Mouse (Mus musculus): ENCODE results near the gene Ccn1. TPM values are rescaled to one million over a fixed set of nuclear protein-coding genes. Genes with fewer than 3 reads are reported as not detected.
A peak's percentile ranks its signal among the peaks of the same experiment; 100 is the strongest.

Gene Ccn1
- total RNA-seq, 2 experiments from 2014 or later = 20.8 to 52.2 TPM

DNA sequence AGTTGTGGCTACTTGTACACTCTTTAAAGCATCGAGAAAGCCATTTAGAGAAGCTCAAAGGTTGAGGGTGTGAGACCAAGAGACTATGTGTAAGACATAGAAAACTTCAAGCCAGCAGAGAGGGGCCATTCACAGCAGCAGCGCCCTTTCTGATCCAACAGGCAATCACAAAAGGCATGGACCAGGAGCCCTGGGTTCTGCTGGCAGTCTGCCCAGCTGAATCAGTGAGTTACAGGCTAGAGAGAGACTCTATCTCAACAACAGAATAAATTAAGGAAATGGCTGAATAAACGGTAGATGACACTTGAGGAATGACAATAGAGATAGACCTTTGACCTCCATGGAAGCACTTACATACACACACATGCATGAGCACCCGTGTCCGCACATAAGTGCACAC lies 21.1 kb downstream of the Ccn1 start:
- H3K27ac ChIP-seq = no peak overlapping the region
- intact Hi-C loops (cut with DNase I) = no loop called here

DNA sequence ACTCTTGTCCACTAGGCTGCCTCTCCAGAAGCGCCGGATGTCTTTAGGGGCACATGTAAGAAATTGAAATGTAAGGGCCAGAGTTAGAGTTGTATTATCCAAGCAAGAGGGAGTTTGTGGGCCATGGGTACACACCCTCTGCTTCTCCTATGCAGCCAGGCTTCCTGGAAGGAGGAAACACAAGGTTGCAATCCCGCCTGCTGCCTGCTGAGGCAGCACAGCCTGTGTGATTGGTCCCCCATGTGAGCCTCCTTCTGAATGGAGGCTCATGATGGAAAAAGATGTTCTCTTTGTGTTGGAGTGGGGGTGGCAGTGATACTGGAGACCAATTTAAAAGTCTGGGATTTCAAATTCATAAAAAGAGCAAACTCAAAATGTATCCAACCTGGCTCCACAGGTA lies 22.0 kb downstream of the Ccn1 start:
- DNase-seq = peak; percentile 45
- no peak overlapping the region for H3K4me3 ChIP-seq
- intact Hi-C loops (cut with DNase I) = no loop called here
- H3K27ac ChIP-seq = no peak overlapping the region
- TF ChIP-seq CTCF (IDR thresholded peaks at IDR 0.05) = peak; percentile 64

More for the DNA sequence above, 21.1 kb downstream of the Ccn1 start:
- no peak overlapping the region for H3K4me3 ChIP-seq
- no peak for DNase-seq
- TF ChIP-seq CTCF (IDR thresholded peaks at IDR 0.05) = no peak

DNA sequence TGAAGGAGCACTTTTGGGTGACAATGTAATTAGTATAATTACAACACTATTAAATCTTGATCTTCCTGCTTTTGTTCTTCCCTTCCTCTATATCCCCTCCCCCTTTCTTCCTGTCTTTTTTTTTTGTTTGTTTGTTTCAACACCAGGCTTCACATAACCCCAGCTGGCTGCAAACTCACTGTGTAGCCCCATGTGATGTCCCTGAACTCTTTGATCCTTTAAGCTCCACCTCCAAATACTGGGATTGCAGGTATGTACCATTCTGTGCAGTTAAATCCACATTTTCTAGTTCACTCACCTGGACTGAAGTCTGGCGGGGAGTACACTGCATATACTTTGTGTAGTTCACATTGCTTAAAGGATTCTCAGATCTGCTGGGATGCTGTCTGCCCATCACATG lies 23.7 kb downstream of the Ccn1 start:
- H3K4me3 ChIP-seq = no peak overlapping the region
- intact Hi-C loops (cut with DNase I) = no loop called here

DNA sequence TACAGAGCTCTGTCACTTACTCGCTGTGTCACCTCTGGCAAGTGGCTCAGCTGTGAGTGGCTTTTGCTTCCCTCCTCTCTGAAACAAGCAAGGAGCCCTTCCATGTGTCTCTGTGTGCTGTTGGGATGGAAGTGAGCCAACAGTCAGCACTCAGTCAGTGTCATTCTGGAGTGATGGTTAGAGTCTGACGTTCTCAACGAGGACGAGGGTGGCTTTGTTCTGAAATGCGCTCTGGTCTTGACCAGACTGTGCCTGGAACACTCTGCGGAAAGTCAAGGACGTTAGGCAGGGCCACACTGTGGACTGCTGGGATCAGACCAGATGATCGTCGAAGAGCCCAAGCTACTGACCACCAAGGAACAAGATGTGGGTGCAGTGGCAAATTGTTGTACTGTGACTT lies 24.2 kb downstream of the Ccn1 start:
- intact Hi-C loops (cut with DNase I) = no loop called here
- H3K27ac ChIP-seq = no peak overlapping the region
- no peak for TF ChIP-seq CTCF (IDR thresholded peaks at IDR 0.05)
- DNase-seq = no peak
- no peak overlapping the region for H3K4me3 ChIP-seq

More for the DNA sequence above, 23.7 kb downstream of the Ccn1 start:
- DNase-seq = no peak
- H3K27ac ChIP-seq = no peak overlapping the region
- TF ChIP-seq CTCF (IDR thresholded peaks at IDR 0.05) = no peak

DNA sequence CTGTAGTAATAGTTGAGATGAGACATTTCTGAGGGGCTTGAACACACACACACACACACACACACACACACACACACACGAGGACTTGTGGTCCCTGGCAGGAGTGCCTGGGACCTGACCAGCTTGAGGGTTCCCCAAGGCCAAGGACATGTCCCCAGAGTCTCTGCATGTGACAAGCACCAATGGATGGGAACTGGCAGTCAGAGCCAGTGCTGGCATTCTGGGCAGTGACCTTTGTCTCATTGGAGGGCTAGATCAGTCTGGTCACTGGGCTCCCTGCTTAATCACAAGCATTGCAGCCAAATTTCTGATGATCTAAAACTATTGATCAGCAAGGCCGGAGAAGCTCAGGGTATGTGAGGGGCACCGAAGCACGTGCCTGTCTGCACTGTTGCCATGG lies 25.0 kb downstream of the Ccn1 start:
- no peak overlapping the region for H3K4me3 ChIP-seq
- H3K27ac ChIP-seq = no peak overlapping the region
- no peak for TF ChIP-seq CTCF (IDR thresholded peaks at IDR 0.05)
- intact Hi-C loops (cut with DNase I) = no loop called here
- DNase-seq = no peak

DNA sequence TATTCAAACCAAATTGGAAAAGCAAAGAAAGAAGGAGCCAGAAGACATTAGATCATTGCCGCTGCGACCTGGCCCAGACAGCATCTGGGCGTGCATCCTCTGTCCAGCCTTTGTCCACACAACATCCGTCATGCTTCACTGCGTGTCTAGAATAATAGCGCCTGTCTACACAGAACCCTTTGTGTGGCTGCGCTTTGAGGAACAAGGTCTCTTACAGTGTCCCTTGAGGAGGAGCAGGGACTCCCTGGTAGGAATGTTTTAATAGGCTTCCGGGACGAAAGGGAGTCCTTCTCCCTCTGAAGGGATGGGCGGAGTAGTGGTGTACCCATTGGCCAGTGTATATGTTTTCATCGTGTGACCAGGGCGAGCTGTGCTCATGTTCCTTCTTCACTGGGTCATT lies 26.7 kb downstream of the Ccn1 start:
- intact Hi-C loops (cut with DNase I) = no loop called here
- H3K4me3 ChIP-seq = no peak overlapping the region
- no peak for TF ChIP-seq CTCF (IDR thresholded peaks at IDR 0.05)
- no peak overlapping the region for H3K27ac ChIP-seq
- DNase-seq = no peak

GRCm38 (mm10) chr3:145621209-145621608 lies 28.6 kb downstream of the Ccn1 start:
- TF ChIP-seq CTCF (IDR thresholded peaks at IDR 0.05) = no peak
- intact Hi-C loops (cut with DNase I) = no loop called here

DNA sequence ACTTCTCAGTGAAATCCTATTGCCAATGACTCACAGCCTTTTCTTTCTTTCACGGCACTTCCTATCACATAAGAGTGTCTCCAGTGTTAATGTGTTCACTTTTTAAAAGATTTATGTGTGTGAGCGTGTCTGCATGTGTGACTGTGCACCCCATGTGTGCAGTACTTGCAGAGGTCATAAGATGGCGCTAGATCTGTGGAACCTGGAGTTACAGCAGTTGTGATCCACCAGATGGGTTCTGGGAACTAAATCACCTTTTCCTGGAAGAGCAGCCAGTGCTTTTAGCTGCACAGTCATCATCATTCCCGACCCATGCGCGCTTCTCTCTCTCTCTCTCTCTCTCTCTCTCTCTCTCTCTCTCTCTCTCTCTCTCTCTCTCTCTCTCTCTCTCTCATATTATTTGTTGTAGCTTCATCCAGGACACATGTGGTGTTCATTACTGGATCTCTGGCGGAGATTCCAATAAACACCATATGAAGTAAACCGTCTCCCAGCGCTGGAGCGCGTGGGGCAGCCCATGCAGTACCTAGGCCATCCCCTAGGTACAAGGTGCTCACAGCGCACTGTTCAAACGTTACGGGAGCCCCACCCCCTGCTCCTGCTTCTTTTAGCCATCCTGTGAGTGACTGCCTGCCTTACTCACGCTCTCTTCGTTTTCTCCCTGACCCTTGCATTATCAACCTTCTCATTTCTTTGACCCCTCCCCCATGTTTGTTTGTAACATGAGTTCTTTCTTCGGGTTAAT lies 30.0 kb downstream of the Ccn1 start:
- intact Hi-C loops (cut with DNase I) = no loop called here

More at GRCm38 (mm10) chr3:145621209-145621608, 28.6 kb downstream of the Ccn1 start:
- no peak overlapping the region for H3K4me3 ChIP-seq
- no peak for DNase-seq
- H3K27ac ChIP-seq = no peak overlapping the region

GRCm38 (mm10) chr3:145618299-145618698 lies 31.5 kb downstream of the Ccn1 start:
- intact Hi-C loops (cut with DNase I) = no loop called here
- no peak overlapping the region for H3K27ac ChIP-seq
- no peak for DNase-seq
- no peak overlapping the region for H3K4me3 ChIP-seq
- no peak for TF ChIP-seq CTCF (IDR thresholded peaks at IDR 0.05)

More for the DNA sequence above, 30.0 kb downstream of the Ccn1 start:
- TF ChIP-seq CTCF (IDR thresholded peaks at IDR 0.05) = no peak
- H3K4me3 ChIP-seq = no peak overlapping the region
- H3K27ac ChIP-seq = no peak overlapping the region
- DNase-seq = no peak

DNA sequence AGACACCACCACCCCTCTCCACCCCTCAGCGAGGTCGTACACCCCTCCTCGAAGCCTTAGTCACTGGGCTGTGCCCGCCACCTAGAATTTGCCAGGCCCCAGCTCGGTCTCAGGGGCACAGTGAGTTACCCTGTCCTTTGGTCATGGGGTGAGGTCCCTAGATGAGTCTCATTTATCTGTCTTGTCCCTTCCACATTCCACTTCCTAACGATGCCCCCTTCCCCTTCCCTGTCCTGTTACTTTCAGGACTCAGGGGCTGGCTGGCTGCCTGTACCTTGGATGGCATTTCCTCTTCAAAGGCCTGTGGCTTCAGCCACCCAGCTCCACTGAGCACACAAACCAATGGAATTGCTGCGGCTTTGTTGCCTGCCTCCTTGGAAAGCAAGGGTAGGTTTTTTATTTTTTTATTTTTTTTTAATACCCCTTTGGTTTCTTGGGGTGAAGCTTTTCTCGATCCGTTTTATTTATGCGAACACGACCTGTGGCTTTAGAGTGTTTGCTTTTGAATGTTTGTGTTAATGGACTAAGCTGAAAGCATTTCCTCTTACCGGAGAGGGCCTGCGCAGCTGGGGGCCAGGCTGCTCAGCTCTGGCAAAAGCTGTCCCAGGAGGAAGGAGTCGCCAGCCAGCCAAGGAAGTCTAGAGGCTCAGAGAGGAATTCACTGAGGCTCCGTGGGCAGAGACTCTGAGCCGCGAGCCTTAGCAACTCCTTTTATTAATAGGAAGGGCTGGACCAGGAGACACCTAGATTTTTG lies 35.2 kb downstream of the Ccn1 start:
- intact Hi-C loops (cut with DNase I) = no loop called here
- Histone ChIP-seq H3K4me3 (peak overlapping the region; percentile 38), H3K27ac (peak overlapping the region; percentile 46)
- no peak for TF ChIP-seq CTCF (IDR thresholded peaks at IDR 0.05)
- peak; percentile 52 for DNase-seq

DNA sequence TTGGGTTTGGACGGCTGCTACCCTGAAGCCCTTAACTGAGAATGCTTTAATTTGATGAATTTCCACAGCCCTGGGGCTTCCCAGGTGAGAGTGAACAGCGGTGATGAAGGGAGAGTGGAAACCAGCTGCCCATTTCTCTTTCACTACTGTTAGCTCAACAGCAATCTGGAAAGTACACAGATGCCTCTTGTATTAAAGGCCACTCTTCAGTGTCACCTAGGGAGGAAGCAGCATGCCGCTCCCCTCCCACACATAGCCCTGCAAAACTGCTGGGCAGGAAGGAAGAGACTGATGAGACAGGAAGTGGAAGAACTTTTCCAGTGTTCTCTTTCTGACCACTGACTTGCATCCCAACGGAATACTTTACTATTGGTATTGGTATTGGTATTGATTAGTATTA lies 36.5 kb downstream of the Ccn1 start:
- intact Hi-C loops (cut with DNase I) = no loop called here

DNA sequence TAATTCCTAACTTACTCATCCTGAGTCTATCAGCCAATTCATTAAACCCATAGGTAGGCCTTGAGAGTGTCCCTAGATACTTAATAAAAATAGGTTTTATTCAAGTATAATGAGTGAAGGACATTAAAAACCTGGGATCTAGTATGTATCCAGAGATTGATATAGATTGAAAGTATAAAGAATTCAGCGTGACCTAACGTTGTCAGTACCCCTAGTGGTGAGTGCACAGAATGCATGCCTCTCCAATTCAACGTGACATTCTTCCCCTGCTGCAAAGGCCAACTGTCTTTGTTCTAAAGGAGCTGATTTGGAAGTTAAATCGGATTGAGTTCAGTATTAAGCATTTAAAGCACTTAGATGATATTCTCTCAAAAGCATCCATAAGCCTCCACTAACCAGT lies 37.1 kb downstream of the Ccn1 start:
- TF ChIP-seq CTCF (IDR thresholded peaks at IDR 0.05) = peak; percentile 66
- Histone ChIP-seq H3K4me3 (no peak overlapping the region), H3K27ac (no peak overlapping the region)
- intact Hi-C loops (cut with DNase I) = no loop called here
- DNase-seq = no peak

More for the DNA sequence above, 36.5 kb downstream of the Ccn1 start:
- TF ChIP-seq CTCF (IDR thresholded peaks at IDR 0.05) = no peak
- no peak for DNase-seq
- Histone ChIP-seq H3K27ac (no peak overlapping the region), H3K4me3 (no peak overlapping the region)

- Histone ChIP-seq H3K27ac (no peak overlapping the region), H3K4me3 (no peak overlapping the region)
- TF ChIP-seq CTCF (IDR thresholded peaks at IDR 0.05) = no peak
- DNase-seq = no peak
- intact Hi-C loops (cut with DNase I) = no loop called here
Measured at GRCm38 (mm10) chr3:145608320-145608719, 41.5 kb downstream of the Ccn1 start.
